Mouse (Mus musculus): ENCODE data around the gene Nrp2.

Nrp2 gene

GRCm38 (mm10) chr1:62724461-62725021, 21.5 kb downstream of the Nrp2 start:
- DNase-seq = no peak

GRCm38 (mm10) chr1:62725032-62725678, 22.1 kb downstream of the Nrp2 start:
- no peak for DNase-seq

- no peak for DNase-seq
These were observed 24.1 kb downstream of the Nrp2 start for GRCm38 (mm10) chr1:62727191-62727590.

- DNase-seq = no peak
These were observed 25.3 kb downstream of the Nrp2 start for GRCm38 (mm10) chr1:62728421-62728820.

- DNase-seq = no peak
These were observed 25.8 kb downstream of the Nrp2 start for GRCm38 (mm10) chr1:62728926-62729325.

- no peak for DNase-seq
These were observed 26.5 kb downstream of the Nrp2 start for GRCm38 (mm10) chr1:62729345-62730150.

GRCm38 (mm10) chr1:62732036-62732435, 29.0 kb downstream of the Nrp2 start:
- DNase-seq = no peak

- no peak for DNase-seq
These were observed 31.4 kb downstream of the Nrp2 start for GRCm38 (mm10) chr1:62734420-62734931.

- no peak for DNase-seq
These were observed 31.9 kb downstream of the Nrp2 start for GRCm38 (mm10) chr1:62734980-62735379.

- no peak for DNase-seq
These were observed 32.8 kb downstream of the Nrp2 start for GRCm38 (mm10) chr1:62735835-62736234.

GRCm38 (mm10) chr1:62736455-62737012, 33.4 kb downstream of the Nrp2 start:
- no peak for DNase-seq

GRCm38 (mm10) chr1:62738165-62738564, 35.1 kb downstream of the Nrp2 start:
- no peak for DNase-seq

- no peak for DNase-seq
These were observed 39.0 kb downstream of the Nrp2 start for GRCm38 (mm10) chr1:62742092-62742491.

- no peak for DNase-seq
These were observed 40.1 kb downstream of the Nrp2 start for GRCm38 (mm10) chr1:62743064-62743694.

- DNase-seq = no peak
These were observed 42.8 kb downstream of the Nrp2 start for GRCm38 (mm10) chr1:62745889-62746288.

GRCm38 (mm10) chr1:62747421-62748111, 44.5 kb downstream of the Nrp2 start:
- DNase-seq = no peak

GRCm38 (mm10) chr1:62748361-62748760, 45.3 kb downstream of the Nrp2 start:
- DNase-seq = no peak

- no peak for DNase-seq
These were observed 46.6 kb downstream of the Nrp2 start for GRCm38 (mm10) chr1:62749716-62750115.

- no peak for DNase-seq
These were observed 47.4 kb downstream of the Nrp2 start for GRCm38 (mm10) chr1:62750408-62751008.

- DNase-seq = no peak
These were observed 48.2 kb downstream of the Nrp2 start for GRCm38 (mm10) chr1:62751011-62752006.

- no peak for DNase-seq
These were observed 49.0 kb downstream of the Nrp2 start for GRCm38 (mm10) chr1:62752055-62752454.

Data from cerebellum, adult 8-10 months (tissue).